Mouse (Mus musculus) heart, adult 2 months (tissue): Measurements from ENCODE around the gene Olfr706.

Experiments used
- CTCF ChIP-seq: fragments of 200-600 bp; IDR thresholded peaks from 2 replicates; pipeline ENCODE4 v1.8.1; 2022; ENCODE audit warnings: antibody characterized with exemption, mild to moderate bottlenecking, moderate library complexity
- POLR2A ChIP-seq: fragments of 200-500 bp; IDR thresholded peaks from 2 replicates; pipeline ENCODE4 v1.6.1; 2011; ENCODE audit warnings: mild to moderate bottlenecking, low read depth, low read length, control low read depth; ENCODE audit not compliant: insufficient read depth

GRCm38 (mm10) chr7:106907676-106908075, 19.7 kb upstream of the Olfr706 start, which contains the start of gene Olfr1532-ps1:
- TF ChIP-seq POLR2A (no peak), CTCF (no peak)
